Mouse (Mus musculus) midbrain, embryonic 12.5 days (tissue): Measurements from ENCODE around the gene Ndufaf8. TPM values are rescaled to one million over a fixed set of nuclear protein-coding genes. Genes with fewer than 3 reads are reported as not detected.

Source experiments
- ATAC-seq: fragments of 200-750 bp; cut with Nextera tagmentation; 2 replicates; pipeline ENCODE4 v1.8.0; 2017; ENCODE audit warnings: low read depth, moderate TSS enrichment, moderate library complexity; ENCODE audit not compliant: low FRiP score
- H3K27ac ChIP-seq: fragments of 300-500 bp; sonication (generic); replicated peaks from 2 replicates; pipeline ENCODE4 v1.5.1; 2016; ENCODE audit warnings: mild to moderate bottlenecking
- H3K27me3 ChIP-seq: fragments of 300-500 bp; sonication (generic); 2 replicates; pipeline ENCODE4 v1.6.1; 2016; ENCODE audit warnings: mild to moderate bottlenecking
- H3K36me3 ChIP-seq: fragments of 300-500 bp; sonication (generic); 2 replicates; pipeline ENCODE4 v1.6.1; 2016
- H3K4me1 ChIP-seq: fragments of 300-500 bp; sonication (generic); 2 replicates; pipeline ENCODE4 v1.6.1; 2016
- H3K4me2 ChIP-seq: fragments of 300-500 bp; sonication (generic); replicated peaks from 2 replicates; pipeline ENCODE4 v1.6.1; 2016; ENCODE audit warnings: mild to moderate bottlenecking, moderate library complexity
- H3K4me3 ChIP-seq: fragments of 300-500 bp; sonication (generic); 2 replicates; pipeline ENCODE4 v1.5.1; 2016; ENCODE audit warnings: mild to moderate bottlenecking
- H3K9ac ChIP-seq: fragments of 300-500 bp; sonication (generic); replicated peaks from 2 replicates; pipeline ENCODE4 v1.6.1; 2016; ENCODE audit warnings: mild to moderate bottlenecking, moderate library complexity
- H3K9me3 ChIP-seq: fragments of 300-500 bp; sonication (generic); 2 replicates; pipeline ENCODE4 v1.6.1; 2016; ENCODE audit warnings: mild to moderate bottlenecking
- WGBS: fragments of 180-500 bp; shearing (Covaris S2); methylation state at CpG from one replicate; pipeline ENCODE4 v1.1.7; 2016; 5-methylcytosine and 5-hydroxymethylcytosine counted together
- polyA plus RNA-seq: library from polyadenylated mRNA; unstranded; fragments of >200 nt; fragmentation: Nextera tagmentation; extraction: Ambion mirVana; gene quantifications from 2 replicates; pipeline ENCODE4 v1.2.1, GENCODE M21; 2016

Ndufaf8 gene
- polyA plus RNA-seq, 1 experiment from 2014 or later, result 56.8 TPM

DNA sequence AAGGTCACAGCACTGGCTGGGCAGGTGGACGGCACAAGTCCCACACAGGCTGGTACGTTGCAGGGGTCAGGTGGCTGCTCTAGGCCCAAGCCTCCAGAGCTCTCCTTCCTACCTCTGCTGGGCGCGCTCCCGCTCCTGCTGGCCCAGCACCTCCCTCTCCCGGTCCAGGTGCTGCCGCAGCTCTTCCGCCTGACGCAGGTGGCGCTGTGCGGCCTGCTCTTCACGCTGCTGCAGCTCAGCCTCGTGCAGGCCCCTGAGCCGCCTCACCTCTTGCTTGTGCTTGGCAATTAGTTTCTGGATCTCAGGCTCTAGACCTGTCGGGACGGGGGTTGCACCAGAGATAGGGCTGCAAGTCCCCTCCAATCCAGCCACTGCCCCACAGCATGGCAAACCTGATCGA is 30.9 kb upstream of the Ndufaf8 start:
- Histone ChIP-seq H3K9me3 (no peaks in the 10 kb centered on the region), H3K27ac (no peak overlapping the region), H3K4me2 (no peak overlapping the region), H3K36me3 (peaks cover 100% of the 10 kb centered on the region), H3K4me1 (no peaks in the 10 kb centered on the region), H3K4me3 (no peak overlapping the region), H3K9ac (no peak overlapping the region), H3K27me3 (no peaks in the 10 kb centered on the region)
- ATAC-seq, result no peak
- WGBS, result 57% methylated on average over 16 of the region's 17 CpGs

DNA sequence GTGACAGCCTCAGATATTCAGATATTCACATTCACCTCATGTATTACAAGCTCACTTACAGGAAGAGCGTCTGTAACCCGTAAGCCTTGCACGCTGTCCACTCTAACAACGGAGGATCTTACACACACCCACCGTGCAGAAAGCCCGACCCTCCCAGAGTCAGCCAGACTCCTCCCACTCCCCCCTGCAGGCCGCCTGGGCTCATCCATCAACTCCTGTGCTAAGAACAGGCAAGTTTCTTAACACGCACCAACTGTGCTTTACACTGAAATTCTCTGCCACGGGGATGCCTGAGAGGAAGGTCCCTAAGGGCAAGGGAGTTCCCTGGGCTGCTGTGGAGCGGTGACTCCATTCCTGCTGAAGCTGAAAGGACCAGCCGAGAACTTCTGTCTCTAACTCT is 29.5 kb upstream of the Ndufaf8 start:
- ATAC-seq, result no peak
- peaks cover 100% of the 10 kb centered on the region for H3K36me3 ChIP-seq
- H3K27me3 ChIP-seq, result no peaks in the 10 kb centered on the region
- H3K9me3 ChIP-seq, result no peaks in the 10 kb centered on the region
- H3K4me2 ChIP-seq, result no peak overlapping the region
- no peaks in the 10 kb centered on the region for H3K4me1 ChIP-seq
- 62% methylated on average over 11 of the region's 11 CpGs for WGBS
- H3K27ac ChIP-seq, result no peak overlapping the region
- H3K4me3 ChIP-seq, result no peak overlapping the region
- no peak overlapping the region for H3K9ac ChIP-seq

DNA sequence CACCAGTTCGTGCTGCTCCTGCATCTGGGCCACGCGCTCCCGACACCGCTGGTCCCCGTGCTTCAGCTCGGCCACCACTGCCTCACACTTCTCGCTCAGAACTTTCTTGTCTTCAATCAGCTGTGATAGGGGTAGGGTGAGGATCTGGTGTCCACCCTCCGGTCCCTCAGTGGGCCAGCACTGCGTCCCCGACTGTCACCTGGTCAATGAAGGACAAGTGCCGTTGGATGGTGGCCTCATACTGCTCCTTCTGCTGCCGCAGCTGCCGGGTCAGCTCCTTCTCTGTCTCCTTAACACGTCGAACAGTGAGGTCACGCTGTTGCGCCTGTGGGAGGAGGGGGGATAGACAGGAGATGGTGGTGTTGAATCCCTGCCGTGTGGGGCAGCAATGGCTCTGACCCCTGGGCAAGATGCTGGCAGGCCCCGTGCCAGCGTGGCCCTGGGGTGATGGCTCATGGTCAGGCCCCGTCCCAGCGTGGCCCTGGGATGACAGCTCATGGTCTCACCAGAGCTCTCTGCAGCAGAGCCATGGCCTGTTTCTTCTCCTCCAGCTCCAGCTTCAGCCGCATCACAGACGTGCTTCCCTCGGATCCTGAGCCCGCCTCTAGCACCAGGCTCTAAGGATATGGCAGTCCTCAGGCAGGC is 28.3 kb upstream of the Ndufaf8 start:
- no peak overlapping the region for H3K4me2 ChIP-seq
- H3K4me3 ChIP-seq, result no peak overlapping the region
- H3K9ac ChIP-seq, result no peak overlapping the region; the same call in 1 of the 2 replicates
- H3K27ac ChIP-seq, result no peak overlapping the region
- no peaks in the 10 kb centered on the region for H3K9me3 ChIP-seq
- H3K27me3 ChIP-seq, result no peaks in the 10 kb centered on the region
- no peaks in the 10 kb centered on the region for H3K4me1 ChIP-seq
- H3K36me3 ChIP-seq, result peaks cover 99% of the 10 kb centered on the region
- ATAC-seq, result no peak
- WGBS, result 92% methylated on average over 27 of the region's 27 CpGs

DNA sequence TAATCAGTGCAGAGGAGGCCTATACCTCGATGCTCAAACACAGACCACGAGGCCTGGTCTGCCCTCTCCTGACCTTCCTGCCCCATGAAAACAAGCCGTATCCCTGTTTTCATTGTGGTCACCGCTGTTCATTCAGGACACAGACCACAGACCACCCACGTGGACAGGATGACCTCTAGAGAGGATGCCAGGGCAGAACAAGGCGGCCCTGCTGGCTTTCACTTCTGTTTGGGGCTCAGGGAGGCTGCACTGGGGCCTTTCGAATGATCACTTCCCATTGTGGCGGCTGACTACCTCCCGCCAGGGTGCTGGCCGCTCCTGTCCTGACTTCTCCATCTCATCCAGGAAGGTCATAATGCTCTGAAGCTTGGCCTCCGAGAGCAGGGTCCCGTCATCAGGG is 27.7 kb upstream of the Ndufaf8 start:
- ATAC-seq, result no peak
- Histone ChIP-seq H3K36me3 (peaks cover 99% of the 10 kb centered on the region), H3K9ac (no peak overlapping the region; the same call in 1 of the 2 replicates), H3K4me1 (no peaks in the 10 kb centered on the region), H3K9me3 (no peaks in the 10 kb centered on the region), H3K4me3 (no peak overlapping the region), H3K4me2 (no peak overlapping the region), H3K27me3 (no peaks in the 10 kb centered on the region), H3K27ac (no peak overlapping the region)
- WGBS, result 34% methylated on average over 12 of the region's 12 CpGs

DNA sequence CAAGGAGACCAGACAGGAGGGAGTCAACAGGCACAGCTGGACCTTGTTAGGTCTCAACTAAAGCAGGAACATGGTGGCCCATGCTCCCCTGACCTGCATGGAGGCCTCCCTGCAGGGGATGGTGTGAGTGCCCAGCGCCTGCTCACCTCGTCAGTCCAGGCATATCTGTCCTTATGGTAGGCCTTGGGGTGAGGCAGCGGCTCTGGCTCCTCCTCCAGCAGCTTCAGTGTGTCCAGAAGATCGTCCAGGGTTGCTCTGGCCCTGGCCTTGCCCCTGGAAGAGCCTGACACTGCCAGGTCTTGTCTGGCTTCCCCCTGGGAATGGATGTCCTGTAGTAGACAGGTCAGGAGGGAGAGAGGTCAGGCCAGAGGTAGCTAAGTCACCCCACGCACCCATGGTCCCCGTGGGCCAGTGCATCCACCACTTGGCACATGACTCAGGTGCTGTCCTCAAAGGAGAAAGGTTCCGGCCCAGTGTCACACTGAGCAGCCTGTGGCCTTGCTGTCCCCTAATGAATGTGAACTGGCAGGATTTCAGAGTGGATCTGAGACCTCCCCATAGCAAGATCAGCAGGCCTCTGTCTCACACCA is 26.9 kb upstream of the Ndufaf8 start:
- Histone ChIP-seq H3K27me3 (no peaks in the 10 kb centered on the region), H3K4me3 (no peak overlapping the region), H3K36me3 (peaks cover 99% of the 10 kb centered on the region), H3K27ac (no peak overlapping the region), H3K4me1 (no peaks in the 10 kb centered on the region), H3K9me3 (no peaks in the 10 kb centered on the region), H3K4me2 (no peak overlapping the region), H3K9ac (no peak overlapping the region)
- WGBS, result 85% methylated on average over 7 of the region's 7 CpGs
- no peak for ATAC-seq

DNA sequence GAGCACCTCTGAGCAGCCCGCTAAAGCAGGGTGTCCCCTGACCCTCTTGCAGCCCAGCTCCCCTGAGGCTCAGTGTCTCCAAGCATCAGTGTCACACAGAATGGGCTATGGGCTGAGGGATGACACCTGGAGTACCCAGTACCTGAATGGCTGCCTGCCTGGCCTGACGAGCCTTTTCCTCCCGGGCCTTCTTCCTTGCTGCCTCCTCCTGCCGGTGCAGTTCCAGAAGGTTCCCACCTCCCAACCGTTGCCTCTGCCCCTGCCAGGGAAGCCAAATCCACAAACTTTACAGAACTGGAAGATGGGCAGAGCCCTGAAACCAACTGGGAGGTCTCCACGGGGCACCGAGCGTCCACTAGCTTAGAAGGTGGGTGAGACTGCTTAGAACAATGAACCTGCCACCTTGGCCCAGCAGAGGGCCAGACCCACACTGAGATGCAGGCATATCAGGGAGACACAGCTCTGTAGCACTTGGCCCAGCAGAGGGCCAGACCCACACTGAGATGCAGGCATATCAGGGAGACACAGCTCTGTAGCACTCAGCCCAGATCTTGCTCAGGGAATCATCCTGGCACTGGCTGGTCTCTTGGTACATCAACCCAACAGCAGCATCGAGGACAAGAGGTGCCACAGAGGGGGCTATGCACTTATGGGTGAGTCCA is 25.6 kb upstream of the Ndufaf8 start:
- Histone ChIP-seq H3K4me2 (no peak overlapping the region), H3K27me3 (no peaks in the 10 kb centered on the region), H3K4me3 (no peak overlapping the region), H3K9me3 (no peaks in the 10 kb centered on the region), H3K36me3 (peaks cover 99% of the 10 kb centered on the region), H3K9ac (no peak overlapping the region), H3K27ac (no peak overlapping the region), H3K4me1 (no peaks in the 10 kb centered on the region)
- 91% methylated on average over 9 of the region's 9 CpGs for WGBS
- no peak for ATAC-seq

DNA sequence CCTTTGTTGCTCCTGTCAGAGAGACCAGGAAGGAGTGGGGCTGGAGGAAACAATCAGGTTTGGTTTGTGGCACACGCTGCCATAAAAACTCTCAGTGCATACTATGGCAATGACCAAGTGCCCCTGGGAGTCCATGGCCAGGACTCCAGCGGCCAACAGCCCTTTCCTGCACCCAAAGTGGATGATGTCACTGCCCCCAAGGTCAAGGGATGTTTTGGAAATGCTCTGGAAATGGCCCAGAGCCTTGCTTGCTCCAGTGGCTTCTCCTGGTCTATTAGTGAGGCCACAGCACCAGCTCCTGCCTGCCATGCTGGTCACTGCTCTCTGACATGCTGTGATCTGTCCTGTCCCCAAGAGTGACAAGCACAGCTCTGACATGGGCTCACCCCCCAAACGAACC is 22.5 kb upstream of the Ndufaf8 start:
- peaks cover 97% of the 10 kb centered on the region for H3K36me3 ChIP-seq
- ATAC-seq, result no peak

DNA sequence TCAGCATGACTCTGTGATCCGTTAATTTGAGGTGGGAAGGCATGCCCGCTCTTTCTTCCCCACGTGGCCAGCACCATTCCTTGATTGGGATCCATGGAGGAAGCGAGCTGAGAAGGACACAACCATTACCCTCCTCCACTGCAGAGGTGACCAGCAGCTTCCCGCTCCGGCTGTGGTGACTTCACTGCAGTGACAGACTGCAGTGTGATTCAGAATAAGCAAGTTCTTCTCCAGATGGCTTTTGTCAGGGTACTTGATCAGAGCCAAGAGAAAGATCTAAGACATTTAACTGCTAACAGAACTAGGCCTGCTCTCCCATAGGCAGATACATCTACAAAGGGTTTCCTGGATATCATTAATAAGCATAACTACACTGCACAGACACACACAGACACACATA is 18.4 kb upstream of the Ndufaf8 start:
- Histone ChIP-seq H3K4me1 (peaks cover 4% of the 10 kb centered on the region), H3K36me3 (peaks cover 86% of the 10 kb centered on the region), H3K4me3 (no peak overlapping the region), H3K4me2 (no peak overlapping the region), H3K27ac (no peak overlapping the region), H3K9ac (no peak overlapping the region), H3K27me3 (no peaks in the 10 kb centered on the region), H3K9me3 (no peaks in the 10 kb centered on the region)
- 96% methylated on average over 6 of the region's 6 CpGs for WGBS
- no peak for ATAC-seq

More for the DNA sequence above, 22.5 kb upstream of the Ndufaf8 start:
- 86% methylated on average over 3 of the region's 3 CpGs for WGBS
- Histone ChIP-seq H3K4me1 (no peaks in the 10 kb centered on the region), H3K27me3 (no peaks in the 10 kb centered on the region), H3K4me2 (no peak overlapping the region), H3K27ac (no peak overlapping the region), H3K9me3 (no peaks in the 10 kb centered on the region), H3K4me3 (no peak overlapping the region), H3K9ac (no peak overlapping the region)

DNA sequence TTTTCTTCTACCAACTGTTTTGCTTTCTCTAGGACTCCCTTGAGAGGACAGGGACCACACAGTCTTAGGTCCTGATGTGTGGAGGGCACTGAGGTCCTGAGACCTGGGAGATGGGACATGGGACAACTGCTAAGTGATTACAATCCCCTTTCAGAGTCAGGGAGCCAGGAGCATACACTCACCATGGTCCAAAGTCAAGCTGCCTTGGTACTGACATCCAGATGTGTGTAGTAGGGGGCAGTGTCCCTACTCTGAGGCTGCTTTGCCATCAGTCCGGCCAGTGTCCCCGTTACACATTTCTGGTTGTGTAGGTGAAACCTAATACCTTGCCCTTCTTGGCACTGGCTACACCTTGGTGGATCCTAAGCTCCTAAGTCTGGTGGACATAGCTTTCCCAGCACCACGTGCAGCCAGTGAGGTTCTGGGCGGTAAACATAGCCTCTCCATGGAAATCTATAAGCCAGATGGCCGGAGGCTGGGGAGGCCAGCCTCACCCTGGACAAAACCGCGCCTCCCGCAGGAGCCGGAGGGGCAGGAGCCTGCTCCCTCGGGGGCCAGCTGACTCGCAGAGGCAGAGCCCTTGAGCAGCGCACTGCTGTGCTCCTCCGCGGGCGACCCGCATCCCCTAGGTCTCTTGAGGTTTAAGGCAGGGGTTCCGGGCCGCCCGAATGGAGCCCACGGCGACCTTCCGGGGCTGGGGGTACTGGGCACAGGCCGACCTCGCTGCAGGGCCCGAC is 12.7 kb upstream of the Ndufaf8 start:
- WGBS, result under 1% methylated on average over 25 of the region's 25 CpGs
- Histone ChIP-seq H3K27me3 (no peaks in the 10 kb centered on the region), H3K4me2 (peak overlapping the region; percentile 80), H3K9ac (peak overlapping the region; percentile 89), H3K27ac (peak overlapping the region; percentile 82), H3K4me1 (peaks cover 17% of the 10 kb centered on the region), H3K36me3 (peaks cover 42% of the 10 kb centered on the region), H3K9me3 (no peaks in the 10 kb centered on the region), H3K4me3 (peak overlapping the region; percentile 70)
- ATAC-seq, result no peak; the same call in 1 of the 2 replicates

DNA sequence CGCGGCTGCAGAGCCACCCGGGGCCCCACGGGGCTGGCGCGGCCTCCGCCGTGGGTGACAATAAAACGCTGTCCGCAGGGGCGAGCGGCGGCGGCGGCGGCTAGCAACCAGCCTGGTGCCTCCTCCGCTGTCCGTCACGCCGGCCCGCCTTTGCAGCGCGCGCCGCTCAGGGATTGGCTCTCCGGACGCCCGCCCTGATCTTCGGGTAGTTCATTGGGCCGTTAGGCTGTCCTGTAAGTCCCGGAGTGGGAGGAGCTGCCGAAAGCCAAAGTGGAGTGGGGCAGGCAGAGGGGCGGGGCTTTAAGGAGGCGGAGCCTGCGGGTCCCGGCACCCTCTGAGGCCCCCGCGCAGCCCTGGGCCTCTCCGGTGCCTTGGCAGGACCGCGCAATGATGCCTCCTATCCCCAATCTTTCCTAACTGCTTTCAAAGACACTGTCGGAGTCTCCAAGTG is 12.0 kb upstream of the Ndufaf8 start, which contains the start of gene Cep131:
Gene Cep131, minus strand, starts transcription at position 126 of the 451 bp plus-strand sequence.
- peak within 1 kb of the TSS; percentile 70 for H3K4me3 ChIP-seq
- peaks cover 17% of the 10 kb centered on the region for H3K4me1 ChIP-seq
- ATAC-seq, result peak; percentile 99
- no peaks in the 10 kb centered on the region for H3K27me3 ChIP-seq
- peak within 1 kb of the TSS; percentile 89 for H3K9ac ChIP-seq
- H3K36me3 ChIP-seq, result peaks cover 42% of the 10 kb centered on the region
- under 1% methylated on average over 28 of the region's 42 CpGs for WGBS
- peak within 1 kb of the TSS; percentile 82 for H3K27ac ChIP-seq
- H3K9me3 ChIP-seq, result no peaks in the 10 kb centered on the region
- peak within 1 kb of the TSS; percentile 80 for H3K4me2 ChIP-seq

DNA sequence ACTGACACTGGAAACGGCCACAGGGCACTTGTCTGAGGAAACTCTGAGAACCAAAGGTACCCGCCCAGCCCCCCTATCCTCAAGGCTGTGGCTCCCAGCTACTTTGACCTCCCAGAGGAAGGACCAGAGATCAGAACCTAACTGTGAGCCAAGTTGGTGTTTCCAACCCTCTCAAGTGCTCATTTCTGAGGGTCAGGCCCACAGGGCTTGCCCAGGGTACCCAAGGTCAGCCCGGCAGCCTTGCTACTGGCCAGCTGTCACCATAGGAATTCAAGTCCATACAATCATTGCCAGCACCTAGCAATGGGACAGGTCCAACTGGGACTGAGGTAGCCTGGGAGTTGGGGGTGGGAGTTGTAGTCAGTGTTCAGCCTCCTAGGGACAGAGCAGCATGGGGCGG is 8.1 kb upstream of the Ndufaf8 start:
- Histone ChIP-seq H3K4me3 (no peak overlapping the region), H3K27me3 (no peaks in the 10 kb centered on the region), H3K4me2 (no peak overlapping the region), H3K36me3 (peaks cover 54% of the 10 kb centered on the region), H3K4me1 (peaks cover 9% of the 10 kb centered on the region), H3K9ac (no peak overlapping the region), H3K9me3 (no peaks in the 10 kb centered on the region), H3K27ac (no peak overlapping the region)
- no peak for ATAC-seq
- 95% methylated on average over 4 of the region's 4 CpGs for WGBS
